In genomic region chr5:117117716-117118115, GRCm38 (mm10) we compare ENCODE assay signal across 22 mouse cellular contexts. TPM values are rescaled to one million over a fixed set of nuclear protein-coding genes. Genes with fewer than 3 reads are reported as not detected.
A peak's percentile ranks its signal among the peaks of the same experiment; 100 is the strongest.
DNase-seq lines count a peak whose midpoint lies in the region; ATAC-seq and TF ChIP-seq lines count a peak whose summit lies in the region.
"Had no signal": no experiment of that assay in that cellular context is flagged by ENCODE, and none has a peak within 500 bp of the region (broad histone marks: within the 10 kb centered on the region; RNA-seq: fewer than 3 reads in every experiment).

No protein-coding gene starts in this region.

- H3K9ac ChIP-seq in embryonic facial prominence, embryonic 13.5 days, result no peak overlapping the region
- no peak overlapping the region for H3K9ac ChIP-seq in liver, embryonic 11.5 days (ENCODE audit: low read depth, low read length)
- H3K9ac ChIP-seq: forebrain, embryonic 12.5 days; limb, embryonic 15.5 days; stomach, embryonic 15.5 days had no signal

- H3K4me1 ChIP-seq in embryonic facial prominence, embryonic 13.5 days, result peaks cover 37% of the 10 kb centered on the region
- H3K4me1 ChIP-seq in embryonic facial prominence, embryonic 10.5 days, result peaks cover 41% of the 10 kb centered on the region
- H3K4me1 ChIP-seq in liver, embryonic 11.5 days (replicated peaks; ENCODE audit: control insufficient read depth, insufficient read depth, low read length), result peaks cover 27% of the 10 kb centered on the region

- H3K36me3 ChIP-seq in embryonic facial prominence, embryonic 13.5 days, result peaks cover 8% of the 10 kb centered on the region
- peaks cover 12% of the 10 kb centered on the region for H3K36me3 ChIP-seq in embryonic facial prominence, embryonic 10.5 days (replicated peaks)
- H3K36me3 ChIP-seq in liver, embryonic 11.5 days (ENCODE audit: control insufficient read depth, insufficient read depth, low read length), result peaks cover 9% of the 10 kb centered on the region

- H3K4me3 ChIP-seq in embryonic facial prominence, embryonic 13.5 days, result no peak overlapping the region
- no peak overlapping the region for H3K4me3 ChIP-seq in embryonic facial prominence, embryonic 10.5 days
- no peak overlapping the region for H3K4me3 ChIP-seq in layer of hippocampus, adult 2 months
- no peak overlapping the region for H3K4me3 ChIP-seq in liver, embryonic 11.5 days (ENCODE audit: low read depth, low read length)
- H3K4me3 ChIP-seq: erythroblast, embryonic 14.5 days; forebrain, embryonic 12.5 days; heart, embryonic 10.5 days; limb, embryonic 15.5 days; stomach, embryonic 15.5 days had no signal

- no peak for DNase-seq in embryonic facial prominence, embryonic 10.5 days (ENCODE audit: low spot score)
- no peak for DNase-seq in layer of hippocampus, adult 2 months (ENCODE audit: low spot score in 2 of 2)
- no peak for DNase-seq in layer of hippocampus, postnatal 36 days
- no peak for DNase-seq in liver, embryonic 11.5 days (ENCODE audit: low spot score)
- DNase-seq in skeletal muscle tissue, adult 2 months (ENCODE audit: low read depth, low spot score), result peak; percentile 50
- no peak for DNase-seq in frontal cortex, postnatal 14 days (ENCODE audit: low spot score in 2 of 2)
- no peak for DNase-seq in frontal cortex, adult 2 months (ENCODE audit: extremely low spot score in 1 of 2, low spot score in 1 of 2)
- DNase-seq: adrenal gland, postnatal 25 days; cerebellum, adult 8-10 months; gastrocnemius, postnatal 25 days; kidney, postnatal 36 days; lung, postnatal 4 days; midbrain, embryonic 14.5 days; right cerebral cortex, postnatal 14 days had no signal

- peaks cover 20% of the 10 kb centered on the region for H3K27me3 ChIP-seq in embryonic facial prominence, embryonic 13.5 days
- peaks cover 25% of the 10 kb centered on the region for H3K27me3 ChIP-seq in embryonic facial prominence, embryonic 10.5 days (replicated peaks; ENCODE audit: low read depth, poor library complexity, severe bottlenecking)
- H3K27me3 ChIP-seq in liver, embryonic 11.5 days (replicated peaks; ENCODE audit: control insufficient read depth, insufficient read depth, low read length), result no peaks in the 10 kb centered on the region
- H3K27me3 ChIP-seq: stomach, embryonic 15.5 days had no signal

- no peak for TF ChIP-seq CTCF in layer of hippocampus, adult 2 months (conservative IDR thresholded peaks at IDR 0.05)

- H3K4me2 ChIP-seq in embryonic facial prominence, embryonic 13.5 days, result no peak overlapping the region
- H3K4me2 ChIP-seq in liver, embryonic 11.5 days, result no peak overlapping the region
- H3K4me2 ChIP-seq: forebrain, embryonic 12.5 days; limb, embryonic 15.5 days; stomach, embryonic 15.5 days had no signal

- no peaks in the 10 kb centered on the region for H3K9me3 ChIP-seq in embryonic facial prominence, embryonic 13.5 days
- no peaks in the 10 kb centered on the region for H3K9me3 ChIP-seq in embryonic facial prominence, embryonic 10.5 days
- no peaks in the 10 kb centered on the region for H3K9me3 ChIP-seq in liver, embryonic 11.5 days (ENCODE audit: control insufficient read depth, low read length)
- H3K9me3 ChIP-seq: forebrain, embryonic 12.5 days; heart, embryonic 10.5 days; limb, embryonic 15.5 days; stomach, embryonic 15.5 days had no signal

- ATAC-seq in embryonic facial prominence, embryonic 13.5 days (ENCODE audit: insufficient number of reproducible peaks, insufficient read depth, low FRiP score, low TSS enrichment, low read depth), result no peak
- no peak for ATAC-seq in liver, embryonic 11.5 days (replicated peaks; ENCODE audit: low FRiP score)
- ATAC-seq: hindbrain, postnatal 0 days; intestine, embryonic 16.5 days had no signal

- 39% methylated on average over 7 of the region's 7 CpGs for WGBS in embryonic facial prominence, embryonic 13.5 days
- WGBS in embryonic facial prominence, embryonic 10.5 days, result 75% methylated on average over 7 of the region's 7 CpGs
- WGBS in liver, embryonic 11.5 days, result 74% methylated on average over 7 of the region's 7 CpGs

- H3K27ac ChIP-seq in embryonic facial prominence, embryonic 13.5 days, result peak overlapping the region; percentile 60
- H3K27ac ChIP-seq in embryonic facial prominence, embryonic 10.5 days (replicated peaks), result no peak overlapping the region
- H3K27ac ChIP-seq in layer of hippocampus, adult 2 months, result peak overlapping the region; percentile 61
- peak overlapping the region; percentile 19; the same call in 1 of the 2 replicates for H3K27ac ChIP-seq in liver, embryonic 11.5 days (ENCODE audit: low read depth, low read length)
- H3K27ac ChIP-seq: forebrain, embryonic 12.5 days; heart, embryonic 10.5 days; hindbrain, postnatal 0 days; limb, embryonic 15.5 days; stomach, embryonic 15.5 days had no signal

RNA-seq across cellular contexts. Expression of gene Suds3, which starts 1.8 kb away (rescaled TPM):
- polyA plus RNA-seq in embryonic facial prominence, embryonic 13.5 days (2015; fragmentation: Nextera tagmentation; extraction: Ambion mirVana), result 87.8 and 89.7 TPM in 2 replicates
- 74.6 and 76.4 TPM in 2 replicates for polyA plus RNA-seq in embryonic facial prominence, embryonic 10.5 days (2016; fragmentation: Nextera tagmentation; extraction: Ambion mirVana)
- total RNA-seq in layer of hippocampus, adult 2 months (2021), result 100 to 1,000 TPM; 112 to 130 TPM
- total RNA-seq in layer of hippocampus, postnatal 36 days (2021), result 100 to 1,000 TPM; 117 to 119 TPM
- 37.8 and 41.9 TPM in 2 replicates for polyA plus RNA-seq in liver, embryonic 11.5 days (2014; fragmentation: Nextera tagmentation; extraction: Ambion mirVana)
- 122 and 124 TPM in 2 replicates for polyA plus RNA-seq in frontal cortex, adult 2 months (2012; rRNA removed)

RNA-seq across cellular contexts. Expression of gene Taok3, which starts 2.2 kb away (rescaled TPM):
- 14.3 and 16.3 TPM in 2 replicates for polyA plus RNA-seq in embryonic facial prominence, embryonic 13.5 days (2015; fragmentation: Nextera tagmentation; extraction: Ambion mirVana)
- 8.1 TPM in 2 replicates for polyA plus RNA-seq in embryonic facial prominence, embryonic 10.5 days (2016; fragmentation: Nextera tagmentation; extraction: Ambion mirVana)
- 10 to 100 TPM; 57.0 to 60.8 TPM for total RNA-seq in layer of hippocampus, adult 2 months (2021)
- total RNA-seq in layer of hippocampus, postnatal 36 days (2021), result 10 to 100 TPM; 55.3 to 63.5 TPM
- polyA plus RNA-seq in liver, embryonic 11.5 days (2014; fragmentation: Nextera tagmentation; extraction: Ambion mirVana), result 69.3 and 73.6 TPM in 2 replicates
- 43.8 and 48.2 TPM in 2 replicates for polyA plus RNA-seq in frontal cortex, adult 2 months (2012; rRNA removed)
